Mouse (Mus musculus): ENCODE measurements around the gene Zkscan16. TPM values are rescaled to one million over a fixed set of nuclear protein-coding genes. Genes with fewer than 3 reads are reported as not detected.
A peak's percentile ranks its signal among the peaks of the same experiment; 100 is the strongest.

Gene Zkscan16
- polyA plus RNA-seq, 1 experiment from 2014 or later = 3.0 TPM

- Histone ChIP-seq H3K27ac (ENCODE audit: low read length) (no peak overlapping the region), H3K4me1 (ENCODE audit: control insufficient read depth, insufficient read depth, low read length) (peaks cover 11% of the 10 kb centered on the region), H3K4me2 (ENCODE audit: low read length) (no peak overlapping the region), H3K27me3 (ENCODE audit: control insufficient read depth, insufficient read depth, low read depth, low read length) (no peaks in the 10 kb centered on the region), H3K36me3 (ENCODE audit: control insufficient read depth, insufficient read depth, low read length) (no peaks in the 10 kb centered on the region), H3K9me3 (replicated peaks; ENCODE audit: control insufficient read depth, low read length, poor library complexity, severe bottlenecking) (no peaks in the 10 kb centered on the region), H3K4me3 (ENCODE audit: low read depth, low read length) (no peak overlapping the region), H3K9ac (ENCODE audit: low read depth, low read length) (no peak overlapping the region)
- 61% methylated on average over 17 of the region's 17 CpGs for WGBS
- ATAC-seq = 0 out of 2 replicates have a peak, but pooled peaks have one; percentile 40
Measured at GRCm38 (mm10) chr4:58990609-58991434, 47.4 kb downstream of the Zkscan16 start.

- 71% methylated on average over 5 of the region's 5 CpGs for WGBS
- Histone ChIP-seq H3K4me3 (ENCODE audit: low read depth, low read length) (no peak overlapping the region), H3K4me1 (ENCODE audit: control insufficient read depth, insufficient read depth, low read length) (0 out of 2 replicates have a peak, but pooled peaks cover under 1% of the 10 kb centered on the region), H3K9ac (ENCODE audit: low read depth, low read length) (no peak overlapping the region), H3K9me3 (replicated peaks; ENCODE audit: control insufficient read depth, low read length, poor library complexity, severe bottlenecking) (no peaks in the 10 kb centered on the region), H3K4me2 (ENCODE audit: low read length) (no peak overlapping the region), H3K27ac (ENCODE audit: low read length) (no peak overlapping the region), H3K36me3 (ENCODE audit: control insufficient read depth, insufficient read depth, low read length) (no peaks in the 10 kb centered on the region), H3K27me3 (ENCODE audit: control insufficient read depth, insufficient read depth, low read depth, low read length) (no peaks in the 10 kb centered on the region)
- no peak for ATAC-seq
Measured at GRCm38 (mm10) chr4:58992195-58992594, 48.8 kb downstream of the Zkscan16 start.

GRCm38 (mm10) chr4:58994762-58995161 lies 51.3 kb downstream of the Zkscan16 start, which contains the start of gene Dnajc25:
Gene Dnajc25 (plus strand): TSS chr4:58995062.
- H3K4me2 ChIP-seq (ENCODE audit: low read length) = no peak within 1 kb of the TSS
- no peaks in the 10 kb centered on the region for H3K27me3 ChIP-seq (ENCODE audit: control insufficient read depth, insufficient read depth, low read depth, low read length)
- 88% methylated on average over 4 of the region's 4 CpGs for WGBS
- no peaks in the 10 kb centered on the region for H3K4me1 ChIP-seq (ENCODE audit: control insufficient read depth, insufficient read depth, low read length)
- H3K9ac ChIP-seq (ENCODE audit: low read depth, low read length) = no peak within 1 kb of the TSS
- ATAC-seq = no peak
- H3K27ac ChIP-seq (ENCODE audit: low read length) = no peak within 1 kb of the TSS
- no peaks in the 10 kb centered on the region for H3K36me3 ChIP-seq (ENCODE audit: control insufficient read depth, insufficient read depth, low read length)
- H3K4me3 ChIP-seq (ENCODE audit: low read depth, low read length) = no peak within 1 kb of the TSS
- H3K9me3 ChIP-seq (replicated peaks; ENCODE audit: control insufficient read depth, low read length, poor library complexity, severe bottlenecking) = no peaks in the 10 kb centered on the region

- H3K4me2 ChIP-seq (ENCODE audit: low read length) = no peak overlapping the region
- H3K9me3 ChIP-seq (replicated peaks; ENCODE audit: control insufficient read depth, low read length, poor library complexity, severe bottlenecking) = no peaks in the 10 kb centered on the region
- no peaks in the 10 kb centered on the region for H3K36me3 ChIP-seq (ENCODE audit: control insufficient read depth, insufficient read depth, low read length)
- 77% methylated on average over 8 of the region's 8 CpGs for WGBS
- no peaks in the 10 kb centered on the region for H3K4me1 ChIP-seq (ENCODE audit: control insufficient read depth, insufficient read depth, low read length)
- H3K27ac ChIP-seq (ENCODE audit: low read length) = no peak overlapping the region
- ATAC-seq = no peak
- no peak overlapping the region for H3K9ac ChIP-seq (ENCODE audit: low read depth, low read length)
- H3K27me3 ChIP-seq (ENCODE audit: control insufficient read depth, insufficient read depth, low read depth, low read length) = no peaks in the 10 kb centered on the region
- no peak overlapping the region for H3K4me3 ChIP-seq (ENCODE audit: low read depth, low read length)
Measured at GRCm38 (mm10) chr4:58995251-58995693, 51.8 kb downstream of the Zkscan16 start.

GRCm38 (mm10) chr4:58997081-58997480 lies 53.7 kb downstream of the Zkscan16 start:
- no peak overlapping the region for H3K9ac ChIP-seq (ENCODE audit: low read depth, low read length)
- ATAC-seq = no peak
- no peak overlapping the region for H3K4me2 ChIP-seq (ENCODE audit: low read length)
- H3K27ac ChIP-seq (ENCODE audit: low read length) = no peak overlapping the region
- H3K4me1 ChIP-seq (ENCODE audit: control insufficient read depth, insufficient read depth, low read length) = no peaks in the 10 kb centered on the region
- H3K27me3 ChIP-seq (ENCODE audit: control insufficient read depth, insufficient read depth, low read depth, low read length) = no peaks in the 10 kb centered on the region
- H3K36me3 ChIP-seq (ENCODE audit: control insufficient read depth, insufficient read depth, low read length) = no peaks in the 10 kb centered on the region
- H3K9me3 ChIP-seq (replicated peaks; ENCODE audit: control insufficient read depth, low read length, poor library complexity, severe bottlenecking) = no peaks in the 10 kb centered on the region
- H3K4me3 ChIP-seq (ENCODE audit: low read depth, low read length) = no peak overlapping the region
- WGBS = 81% methylated on average over 5 of the region's 5 CpGs

- Histone ChIP-seq H3K4me1 (ENCODE audit: control insufficient read depth, insufficient read depth, low read length) (peaks cover 4% of the 10 kb centered on the region), H3K9ac (ENCODE audit: low read depth, low read length) (no peak overlapping the region), H3K27me3 (ENCODE audit: control insufficient read depth, insufficient read depth, low read depth, low read length) (no peaks in the 10 kb centered on the region), H3K27ac (ENCODE audit: low read length) (no peak overlapping the region), H3K36me3 (ENCODE audit: control insufficient read depth, insufficient read depth, low read length) (no peaks in the 10 kb centered on the region), H3K4me3 (ENCODE audit: low read depth, low read length) (no peak overlapping the region), H3K9me3 (replicated peaks; ENCODE audit: control insufficient read depth, low read length, poor library complexity, severe bottlenecking) (no peaks in the 10 kb centered on the region), H3K4me2 (ENCODE audit: low read length) (no peak overlapping the region)
- 96% methylated on average over 1 of the region's 1 CpGs for WGBS
- no peak for ATAC-seq
Measured at GRCm38 (mm10) chr4:58998688-58999087, 55.3 kb downstream of the Zkscan16 start.

- Histone ChIP-seq H3K27me3 (ENCODE audit: control insufficient read depth, insufficient read depth, low read depth, low read length) (no peaks in the 10 kb centered on the region; the same call in 1 of the 2 replicates), H3K9ac (ENCODE audit: low read depth, low read length) (no peak overlapping the region), H3K36me3 (ENCODE audit: control insufficient read depth, insufficient read depth, low read length) (no peaks in the 10 kb centered on the region), H3K4me3 (ENCODE audit: low read depth, low read length) (no peak overlapping the region), H3K27ac (ENCODE audit: low read length) (no peak overlapping the region), H3K4me1 (ENCODE audit: control insufficient read depth, insufficient read depth, low read length) (peaks cover 14% of the 10 kb centered on the region), H3K9me3 (replicated peaks; ENCODE audit: control insufficient read depth, low read length, poor library complexity, severe bottlenecking) (no peaks in the 10 kb centered on the region), H3K4me2 (ENCODE audit: low read length) (no peak overlapping the region)
- 4% methylated on average over 2 of the region's 2 CpGs for WGBS
- no peak for ATAC-seq
Measured at GRCm38 (mm10) chr4:58999686-59000085, 56.3 kb downstream of the Zkscan16 start.

- no peak overlapping the region for H3K27ac ChIP-seq (ENCODE audit: low read length)
- 0% methylated on average over 2 of the region's 2 CpGs for WGBS
- H3K4me3 ChIP-seq (ENCODE audit: low read depth, low read length) = no peak overlapping the region
- peaks cover 21% of the 10 kb centered on the region for H3K4me1 ChIP-seq (ENCODE audit: control insufficient read depth, insufficient read depth, low read length)
- H3K27me3 ChIP-seq (ENCODE audit: control insufficient read depth, insufficient read depth, low read depth, low read length) = no peaks in the 10 kb centered on the region; the same call in 1 of the 2 replicates
- no peak for ATAC-seq
- H3K9me3 ChIP-seq (replicated peaks; ENCODE audit: control insufficient read depth, low read length, poor library complexity, severe bottlenecking) = no peaks in the 10 kb centered on the region
- no peak overlapping the region for H3K4me2 ChIP-seq (ENCODE audit: low read length)
- H3K9ac ChIP-seq (ENCODE audit: low read depth, low read length) = no peak overlapping the region
- no peaks in the 10 kb centered on the region for H3K36me3 ChIP-seq (ENCODE audit: control insufficient read depth, insufficient read depth, low read length)
Measured at GRCm38 (mm10) chr4:59000614-59001013, 57.2 kb downstream of the Zkscan16 start.

All from midbrain, embryonic 16.5 days (tissue).